Mouse (Mus musculus) gonadal fat pad, adult 2 months (tissue): ENCODE data around the gene Pir. TPM values are rescaled to one million over a fixed set of nuclear protein-coding genes. Genes with fewer than 3 reads are reported as not detected.

Experiments
- polyA plus RNA-seq: library from polyadenylated mRNA; depleted of rRNA; stranded (reverse); fragments of >200 nt; gene quantifications from 2 replicates; pipeline ENCODE4 v1.2.3, GENCODE M21; 2012; rRNA removed

Gene Pir
- polyA plus RNA-seq, 1 experiment, result 3.2 TPM

Other genes with a start within 250 kb of the Pir start
- 64.5 and 71.3 TPM in 2 replicates for gene Car5b, start 241.4 kb upstream of the Pir start, polyA plus RNA-seq
- 6.2 and 6.8 TPM in 2 replicates for gene Siah1b, start 192.9 kb upstream of the Pir start, polyA plus RNA-seq
- 0.25 TPM in 1 of 2 replicates, not detected in the other for gene Cltrn, start 180.5 kb upstream of the Pir start, polyA plus RNA-seq
- 0.70 and 0.72 TPM in 2 replicates for gene Ace2, start 130.0 kb upstream of the Pir start, polyA plus RNA-seq
- gene Bmx, start 11.2 kb upstream of the Pir start, polyA plus RNA-seq, result 0.58 and 0.66 TPM in 2 replicates
- gene Vegfd, start 104.0 kb downstream of the Pir start, polyA plus RNA-seq, result 8.1 and 10.4 TPM in 2 replicates
- 9.0 and 9.8 TPM in 2 replicates for gene Piga, start 150.4 kb downstream of the Pir start, polyA plus RNA-seq
- 51.0 and 59.2 TPM in 2 replicates for gene Asb11, start 167.6 kb downstream of the Pir start, polyA plus RNA-seq
- 0.27 and 0.32 TPM in 2 replicates for gene Asb9, start 237.0 kb downstream of the Pir start, polyA plus RNA-seq